Mouse (Mus musculus): ENCODE measurements around the gene Gm21731.
"Not testable (repeated sequence)": the region's sequence is repeated elsewhere in the genome, so short reads cannot be mapped to it uniquely, and the experiment has no call there.

The Gm21731 gene

GRCm38 (mm10) chr13:120238811-120239210 lies at the start of gene Gm21731:
TSS of gene Gm21731 (plus strand) at chr13:120239111.
- DNase-seq (ENCODE audit: low read depth, low spot score), result not testable (repeated sequence)

- not testable (repeated sequence) for DNase-seq (ENCODE audit: low read depth, low spot score)
These were observed 42.6 kb upstream of the Gm21731 start for GRCm38 (mm10) chr13:120196189-120196821.

GRCm38 (mm10) chr13:120215847-120216246 lies 23.1 kb upstream of the Gm21731 start, which contains the start of gene Gm21762:
TSS of gene Gm21762 (minus strand) at chr13:120215947.
- DNase-seq (ENCODE audit: low read depth, low spot score), result not testable (repeated sequence)

GRCm38 (mm10) chr13:120220922-120221321 lies 18.0 kb upstream of the Gm21731 start:
- DNase-seq (ENCODE audit: low read depth, low spot score), result not testable (repeated sequence)

DNA sequence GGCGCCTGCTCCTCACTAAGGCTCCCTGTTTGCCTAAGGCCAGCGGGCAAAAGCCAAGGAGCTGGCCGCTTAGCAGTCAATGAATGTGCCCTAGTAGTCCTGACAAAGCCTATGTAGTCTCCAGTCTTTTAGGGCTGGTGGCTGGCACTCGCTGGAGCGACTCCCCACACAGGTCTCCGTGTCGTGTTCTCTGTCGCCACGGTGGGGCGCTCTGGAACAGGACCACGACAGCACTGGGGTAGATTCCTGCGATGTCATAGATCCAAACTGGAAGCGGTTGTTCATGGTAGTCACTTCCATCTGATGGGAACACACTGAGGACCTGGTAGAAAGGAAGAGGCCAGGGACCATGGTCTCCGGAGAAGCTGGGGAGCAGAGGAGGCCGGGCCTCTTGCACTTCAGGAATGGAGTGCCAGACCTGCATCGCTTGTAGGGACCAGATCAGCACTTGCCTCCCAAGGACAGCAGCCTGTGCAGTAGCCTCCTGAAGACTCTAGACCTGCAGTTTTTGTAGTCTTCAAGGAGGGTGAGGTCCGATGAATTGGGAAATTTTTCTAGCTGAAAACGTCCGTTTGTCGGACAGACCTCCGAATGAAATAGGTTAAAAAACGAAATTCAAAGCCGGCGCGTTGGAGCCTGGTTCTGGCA lies 15.8 kb upstream of the Gm21731 start:
- not testable (repeated sequence) for DNase-seq (ENCODE audit: low read depth, low spot score)

- DNase-seq (ENCODE audit: low read depth, low spot score), result not testable (repeated sequence)
These were observed 7.1 kb upstream of the Gm21731 start for GRCm38 (mm10) chr13:120231798-120232197.

- not testable (repeated sequence) for DNase-seq (ENCODE audit: low read depth, low spot score)
These were observed 6.4 kb upstream of the Gm21731 start for GRCm38 (mm10) chr13:120232447-120233049.

- not testable (repeated sequence) for DNase-seq (ENCODE audit: low read depth, low spot score)
These were observed 12.5 kb downstream of the Gm21731 start for GRCm38 (mm10) chr13:120251208-120251924.

- DNase-seq (ENCODE audit: low read depth, low spot score), result not testable (repeated sequence)
These were observed 20.1 kb downstream of the Gm21731 start for GRCm38 (mm10) chr13:120258817-120259658.

GRCm38 (mm10) chr13:120259718-120260117 lies 20.8 kb downstream of the Gm21731 start:
- not testable (repeated sequence) for DNase-seq (ENCODE audit: low read depth, low spot score)

GRCm38 (mm10) chr13:120262870-120263269 lies 24.0 kb downstream of the Gm21731 start, which contains the start of gene AF067061:
TSS of gene AF067061 (plus strand) at chr13:120263114.
- not testable (repeated sequence) for DNase-seq (ENCODE audit: low read depth, low spot score)

DNA sequence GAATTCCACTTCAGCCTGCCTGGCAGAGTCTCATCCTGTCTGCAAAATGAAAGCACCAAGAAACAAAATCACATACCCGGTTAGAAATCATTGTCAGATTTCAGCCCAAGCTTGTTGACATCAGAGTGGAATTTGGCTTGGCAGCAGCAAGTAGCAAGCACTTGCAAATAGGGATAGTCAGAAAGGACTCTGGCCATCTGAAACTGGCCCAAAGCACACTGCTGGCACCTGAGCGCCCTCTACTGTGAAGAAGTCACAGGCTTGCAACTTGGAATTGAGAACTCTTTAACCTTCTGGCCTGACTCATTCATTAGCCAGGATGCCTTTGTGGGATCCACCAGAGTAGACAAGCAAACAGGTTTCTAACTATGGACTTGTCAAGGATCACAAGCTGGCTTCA lies 38.9 kb downstream of the Gm21731 start:
- DNase-seq (ENCODE audit: low read depth, low spot score), result not testable (repeated sequence)

DNA sequence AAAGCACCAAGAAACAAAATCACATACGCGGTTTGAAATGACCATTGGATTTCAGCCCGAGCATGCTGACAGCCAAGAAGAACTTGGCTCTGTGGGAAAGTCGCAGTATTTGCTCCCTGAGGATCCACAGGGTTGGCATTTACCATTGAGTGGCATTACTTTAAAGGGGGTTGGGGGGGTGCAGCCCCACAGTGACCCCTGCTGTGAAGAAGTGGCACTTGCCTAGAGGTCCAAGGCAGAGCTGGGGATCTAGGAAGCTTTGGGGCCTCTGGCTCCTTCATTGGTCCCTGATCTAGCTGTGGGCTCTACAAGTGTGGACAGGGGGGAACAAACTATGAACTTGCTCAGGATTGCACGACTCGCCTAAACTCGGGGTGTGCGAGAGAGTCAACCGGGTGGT lies 39.9 kb downstream of the Gm21731 start:
- no peak for DNase-seq (ENCODE audit: low read depth, low spot score)
